ENCODE assay signal across 8 mouse cellular contexts in genomic region chr15:62295233-62295927, GRCm38 (mm10).
DNase-seq lines count a peak whose midpoint lies in the region; ATAC-seq and TF ChIP-seq lines count a peak whose summit lies in the region.

No protein-coding gene starts in this region.

- H3K4me1 ChIP-seq in kidney, adult 2 months (ENCODE audit: control insufficient read depth, insufficient read depth, low read length): peaks cover 4% of the 10 kb centered on the region; the same call in 1 of the 2 replicates

- ATAC-seq in cerebellum, adult (ENCODE audit: insufficient number of reproducible peaks, low FRiP score, low TSS enrichment): 0 out of 2 replicates have a peak, but pooled peaks have one; percentile 52
- ATAC-seq in erythroid progenitor cell, adult 5-6 weeks (replicated peaks; ENCODE audit: low FRiP score, poor library complexity, severe bottlenecking): no peak

- no peak for TF ChIP-seq POLR2A in kidney, adult 2 months (IDR thresholded peaks at IDR 0.05; ENCODE audit: low read depth, low read length)

- WGBS in kidney, adult 2 months: 40% methylated on average over 8 of the region's 8 CpGs

- TF ChIP-seq CTCF in kidney, adult 2 months (conservative IDR thresholded peaks at IDR 0.05; ENCODE audit: insufficient read depth, insufficient read length, low read depth, low read length): 0 out of 2 replicates have a peak, but pooled peaks have one; percentile 18

- H3K27me3 ChIP-seq in kidney, adult 2 months (replicated peaks; ENCODE audit: control insufficient read depth, insufficient read depth, low read length): no peaks in the 10 kb centered on the region

- no peaks in the 10 kb centered on the region for H3K36me3 ChIP-seq in kidney, adult 2 months (ENCODE audit: control insufficient read depth, insufficient read depth, low read length)

- DNase-seq in embryo, embryonic 10 days (ENCODE audit: low spot score): peak; percentile 46
- no peak for DNase-seq in embryo, embryonic 9.5 days (ENCODE audit: extremely low spot score)
- DNase-seq in gastrocnemius, adult 8-10 months (ENCODE audit: low spot score in 2 of 2): peak; percentile 67 to 73
- peak; percentile 96 for DNase-seq in kidney, adult 2 months
- DNase-seq in left cerebral cortex, postnatal 25 days (ENCODE audit: low spot score in 2 of 2): peak; percentile 35 to 39
- DNase-seq in right cerebral cortex, adult 18-20 months: peak; percentile 37

- peak overlapping the region; percentile 55 for H3K27ac ChIP-seq in kidney, adult 2 months (ENCODE audit: insufficient read depth, low read depth, low read length)

- intact Hi-C loops in left cerebral cortex, postnatal 25 days (cut with DNase I): no loop called here

- H3K4me3 ChIP-seq in kidney, adult 2 months (ENCODE audit: insufficient read depth, low read depth, low read length): no peak overlapping the region
